Mouse (Mus musculus) adrenal gland, adult (tissue): ENCODE results near the gene Nfatc4.

Experiments used
- DNase-seq, 2 experiments: peaks; one replicate each; pipeline ENCODE4 v3.0.0; 2022 to 2023; ENCODE audit warnings: low spot score in 1 of 2; ENCODE audit not compliant: inconsistent age in 2 of 2

Nfatc4 gene

GRCm38 (mm10) chr14:55820576-55820975, 2.4 kb upstream of the Nfatc4 start:
- peak in 1 of 2 experiments; percentile 19 for DNase-seq

- DNase-seq: peak; percentile 84 to 93
Observed at GRCm38 (mm10) chr14:55822435-55822990, 431 bp upstream of the Nfatc4 start.

GRCm38 (mm10) chr14:55824001-55824480, 1.1 kb downstream of the Nfatc4 start:
- DNase-seq: peak in 1 of 2 experiments; percentile 83

- DNase-seq: peak; percentile 46 to 76
Observed at GRCm38 (mm10) chr14:55824481-55825215, 1.7 kb downstream of the Nfatc4 start.

GRCm38 (mm10) chr14:55825216-55826051, 2.5 kb downstream of the Nfatc4 start:
- DNase-seq: peak; percentile 35 to 52

- DNase-seq: no peak
Observed at GRCm38 (mm10) chr14:55826142-55826541, 3.2 kb downstream of the Nfatc4 start.

- peak in 1 of 2 experiments; percentile 49 for DNase-seq
Observed at GRCm38 (mm10) chr14:55826551-55827340, 3.8 kb downstream of the Nfatc4 start.

- peak; percentile 14 to 65 for DNase-seq
Observed at GRCm38 (mm10) chr14:55828716-55829263, 5.8 kb downstream of the Nfatc4 start.

- DNase-seq: no peak
Observed at GRCm38 (mm10) chr14:55829854-55830253, 6.9 kb downstream of the Nfatc4 start.

GRCm38 (mm10) chr14:55830331-55830730, 7.4 kb downstream of the Nfatc4 start:
- peak in 1 of 2 experiments; percentile 2 for DNase-seq

- no peak for DNase-seq
Observed at GRCm38 (mm10) chr14:55833126-55833525, 10.2 kb downstream of the Nfatc4 start.

GRCm38 (mm10) chr14:55834808-55835533, 12.0 kb downstream of the Nfatc4 start:
- DNase-seq: no peak

GRCm38 (mm10) chr14:55838312-55838711, 15.4 kb downstream of the Nfatc4 start:
- DNase-seq: no peak

GRCm38 (mm10) chr14:55838740-55839139, 15.8 kb downstream of the Nfatc4 start:
- DNase-seq: no peak

GRCm38 (mm10) chr14:55840853-55841366, 18.0 kb downstream of the Nfatc4 start:
- DNase-seq: no peak

- no peak for DNase-seq
Observed at GRCm38 (mm10) chr14:55842794-55843193, 19.9 kb downstream of the Nfatc4 start.

GRCm38 (mm10) chr14:55845506-55846294, 22.8 kb downstream of the Nfatc4 start:
- no peak for DNase-seq

GRCm38 (mm10) chr14:55850885-55851284, 27.9 kb downstream of the Nfatc4 start:
- DNase-seq: no peak
